Mouse (Mus musculus) cerebellum, postnatal 4 days (tissue): ENCODE data around the gene Usp32.

Experiments
- DNase-seq, 2 experiments: peaks; one replicate each; pipeline ENCODE4 v3.0.0; 2022; ENCODE audit warnings: low spot score in 2 of 2, mixed read lengths in 1 of 2

Usp32 gene

GRCm38 (mm10) chr11:84979351-84979750 lies 160.6 kb downstream of the Usp32 start:
- DNase-seq: no peak

- DNase-seq: peak in 1 of 2 experiments; percentile 66
These were observed 161.8 kb downstream of the Usp32 start for GRCm38 (mm10) chr11:84978113-84978512.

GRCm38 (mm10) chr11:84977385-84977952 lies 162.5 kb downstream of the Usp32 start:
- DNase-seq: no peak

- DNase-seq: no peak
These were observed 163.3 kb downstream of the Usp32 start for GRCm38 (mm10) chr11:84976706-84977105.

GRCm38 (mm10) chr11:84974582-84974981 lies 165.4 kb downstream of the Usp32 start:
- DNase-seq: no peak

GRCm38 (mm10) chr11:84973661-84974060 lies 166.3 kb downstream of the Usp32 start:
- no peak for DNase-seq

- DNase-seq: no peak
These were observed 167.9 kb downstream of the Usp32 start for GRCm38 (mm10) chr11:84972067-84972466.

GRCm38 (mm10) chr11:84968775-84969174 lies 171.2 kb downstream of the Usp32 start:
- no peak for DNase-seq

GRCm38 (mm10) chr11:84968309-84968708 lies 171.7 kb downstream of the Usp32 start:
- DNase-seq: no peak

- no peak for DNase-seq
These were observed 172.8 kb downstream of the Usp32 start for GRCm38 (mm10) chr11:84967113-84967512.

- no peak for DNase-seq
These were observed 173.3 kb downstream of the Usp32 start for GRCm38 (mm10) chr11:84966696-84967095.

- DNase-seq: no peak
These were observed 176.4 kb downstream of the Usp32 start for GRCm38 (mm10) chr11:84963556-84963955.

- DNase-seq: no peak
These were observed 177.4 kb downstream of the Usp32 start for GRCm38 (mm10) chr11:84962536-84962935.

- no peak for DNase-seq
These were observed 178.4 kb downstream of the Usp32 start for GRCm38 (mm10) chr11:84961571-84961970.

- DNase-seq: no peak
These were observed 179.2 kb downstream of the Usp32 start for GRCm38 (mm10) chr11:84960780-84961179.

- DNase-seq: no peak
These were observed 179.7 kb downstream of the Usp32 start for GRCm38 (mm10) chr11:84960291-84960690.

GRCm38 (mm10) chr11:84959701-84960181 lies 180.2 kb downstream of the Usp32 start:
- no peak for DNase-seq

GRCm38 (mm10) chr11:84959181-84959580 lies 180.8 kb downstream of the Usp32 start:
- DNase-seq: no peak

- DNase-seq: no peak
These were observed 181.7 kb downstream of the Usp32 start for GRCm38 (mm10) chr11:84958271-84958630.

- no peak for DNase-seq
These were observed 182.2 kb downstream of the Usp32 start, which contains the start of gene Car4 for GRCm38 (mm10) chr11:84957591-84958270. TSS of gene Car4 (plus strand) at chr11:84957786.

GRCm38 (mm10) chr11:84957171-84957570 lies 182.8 kb downstream of the Usp32 start:
- DNase-seq: no peak

- no peak for DNase-seq
These were observed 183.6 kb downstream of the Usp32 start for GRCm38 (mm10) chr11:84956400-84956799.

- DNase-seq: no peak
These were observed 187.3 kb downstream of the Usp32 start for GRCm38 (mm10) chr11:84952611-84953010.
